Mouse (Mus musculus) CD4-positive, CD25-positive, alpha-beta regulatory T cell (primary cell): ENCODE results near the gene S100a5. TPM values are rescaled to one million over a fixed set of nuclear protein-coding genes. Genes with fewer than 3 reads are reported as not detected.

Experiments
- polyA plus RNA-seq: library from polyadenylated mRNA; unstranded; fragments of 100-300 nt; shearing (Covaris generic); gene quantifications from one replicate; pipeline ENCODE4 v1.2.1, GENCODE M21; 2017

The S100a5 gene
- polyA plus RNA-seq, result not detected

DNA sequence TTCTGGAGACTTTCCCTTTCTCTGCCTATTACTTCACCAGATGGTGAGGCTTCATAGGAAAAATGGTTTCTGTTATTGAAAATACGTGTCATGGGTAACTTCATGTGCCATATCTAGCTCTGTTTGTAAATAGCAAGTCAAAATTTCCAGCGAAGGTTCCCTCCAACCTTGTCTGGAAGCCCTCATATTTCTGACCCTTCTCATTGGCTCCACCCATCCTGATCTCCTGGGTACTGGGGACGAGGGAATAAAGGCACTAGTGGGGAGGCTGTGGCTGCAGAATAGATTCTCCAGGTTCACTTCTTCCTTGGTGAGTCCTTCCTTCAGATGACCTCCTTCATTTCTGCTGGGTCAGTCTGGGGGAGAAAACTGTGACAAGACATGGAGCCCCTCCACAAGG is at the start of gene S100a5:
Gene S100a5 (plus strand): TSS at position 301 of the 400 bp plus-strand sequence.

GRCm38 (mm10) chr3:90560008-90560628 is 48.2 kb upstream of the S100a5 start, which contains the start of gene S100a3:
Gene S100a3, plus strand, starts transcription at chr3:90560578.

DNA sequence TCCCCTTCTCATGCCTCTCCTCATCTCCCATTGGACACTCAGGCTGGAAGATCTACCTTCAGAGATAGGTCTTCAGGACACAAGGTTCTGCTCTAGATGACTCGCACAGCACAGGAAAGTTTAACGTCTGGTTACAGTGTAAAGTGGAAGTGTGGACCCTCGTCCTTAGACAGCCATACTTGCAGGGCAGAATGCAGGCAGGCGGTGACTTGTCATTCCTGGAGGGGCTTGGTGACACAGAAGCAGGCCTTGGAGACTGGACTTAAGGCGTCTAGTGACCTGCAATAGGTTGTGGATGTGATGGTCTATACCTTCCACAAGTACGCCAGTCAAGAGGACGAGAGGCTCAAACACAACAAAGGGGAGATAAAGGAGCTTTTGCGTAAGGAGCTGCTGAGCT is 18.4 kb upstream of the S100a5 start, which contains the start of gene S100a2:
Gene S100a2 (plus strand): TSS at position 301 of the 400 bp plus-strand sequence.

DNA sequence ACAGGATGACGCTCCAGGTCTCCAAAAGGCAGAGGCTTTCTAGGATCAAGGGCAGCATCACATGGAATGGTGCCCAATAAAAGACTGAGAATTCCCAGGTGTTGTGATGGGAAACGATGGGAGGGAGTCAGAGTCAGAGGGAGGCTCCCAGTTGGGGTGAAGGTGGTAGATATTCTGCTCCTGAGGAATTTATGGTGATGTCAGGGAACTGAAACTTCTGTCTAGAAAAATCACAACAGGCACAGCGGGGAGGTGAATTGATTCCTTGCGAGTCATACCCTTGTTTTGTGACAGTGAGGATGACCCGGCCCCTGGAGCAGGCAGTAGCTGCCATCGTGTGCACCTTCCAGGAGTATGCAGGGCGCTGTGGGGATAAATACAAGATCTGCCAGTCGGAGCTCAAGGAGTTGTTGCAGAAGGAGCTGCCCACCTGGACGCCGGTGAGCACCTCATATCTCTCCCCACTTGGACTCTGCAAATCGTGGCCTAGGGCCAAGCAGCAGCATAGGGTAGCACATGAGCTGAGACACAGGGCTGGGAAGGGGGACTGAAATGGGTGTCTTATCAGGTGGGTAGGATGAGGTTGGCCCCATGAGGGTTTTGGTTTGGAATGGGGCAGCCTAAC is 6.7 kb upstream of the S100a5 start, which contains the start of gene Gm42674:
Gene Gm42674 (plus strand): TSS at position 419 of the 625 bp plus-strand sequence.

DNA sequence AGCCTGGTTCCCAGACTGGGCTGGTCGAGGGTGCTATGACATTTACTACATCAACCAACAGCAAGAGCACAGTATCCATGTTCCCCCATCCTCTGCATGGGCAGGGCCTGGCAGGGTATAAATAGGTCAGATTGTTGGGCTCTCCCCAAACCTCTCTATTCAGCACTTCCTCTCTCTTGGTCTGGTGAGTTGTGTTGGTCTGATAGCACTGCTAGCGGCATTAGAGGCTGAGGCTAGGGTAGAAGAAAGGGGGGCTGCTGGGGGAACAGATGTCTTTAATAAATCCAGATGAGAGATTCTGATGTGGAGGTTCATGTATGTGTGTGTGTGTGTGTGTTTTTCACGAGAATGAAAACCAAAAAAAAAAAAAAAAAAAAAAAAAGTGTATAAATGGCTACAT is 4.7 kb upstream of the S100a5 start, which contains the start of gene S100a4:
Gene S100a4 (plus strand): TSS at position 149 of the 400 bp plus-strand sequence.

DNA sequence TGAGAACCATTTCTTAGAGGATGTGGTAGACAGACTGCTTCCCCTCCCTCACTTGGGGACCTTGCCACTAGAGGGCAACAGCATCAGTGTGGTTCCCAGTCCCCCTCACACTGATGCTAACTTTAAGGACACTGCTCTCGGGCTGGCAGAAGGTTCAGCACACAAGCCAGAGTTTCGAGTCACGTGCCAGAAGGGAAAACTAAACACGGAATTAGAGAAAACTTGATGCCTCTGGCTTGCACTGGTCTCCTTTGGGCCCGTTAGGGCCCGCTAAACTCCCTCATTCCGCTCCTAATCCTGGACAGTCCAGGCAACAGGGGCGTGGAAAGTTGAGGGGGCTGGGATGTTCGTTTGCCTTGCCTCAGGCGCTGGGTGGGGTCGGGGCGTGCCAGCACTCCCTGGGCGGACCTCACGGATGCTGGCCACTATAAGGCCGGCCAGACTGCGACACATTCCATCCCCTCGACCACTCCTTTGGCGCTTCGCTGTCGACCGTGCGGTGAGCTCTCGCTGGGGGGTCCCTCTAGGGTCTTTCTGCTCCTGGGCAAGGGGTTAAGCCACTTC is 4.5 kb downstream of the S100a5 start, which contains the start of gene S100a6:
Gene S100a6 (plus strand): TSS at position 155 of the 564 bp plus-strand sequence.

DNA sequence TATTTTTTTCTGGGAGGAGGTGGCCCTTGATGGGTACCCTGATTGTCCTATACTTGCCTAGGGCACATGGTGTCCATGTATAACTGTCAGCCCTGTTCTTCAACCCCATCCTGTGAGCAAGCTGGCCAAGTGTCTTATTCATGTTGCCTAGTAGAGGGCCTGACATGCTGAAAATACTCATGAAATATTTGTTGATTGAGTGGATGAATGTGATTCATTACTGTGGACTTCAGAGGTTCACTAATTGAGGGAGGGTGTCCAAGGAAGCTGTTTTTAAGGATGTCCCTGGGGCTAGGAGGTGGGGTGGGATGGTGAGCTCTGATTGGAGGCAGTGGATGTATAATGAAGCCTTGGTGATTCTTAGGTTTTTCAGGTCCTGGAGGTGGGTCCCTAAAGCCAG is 45.4 kb downstream of the S100a5 start, which contains the start of gene S100a7a:
Gene S100a7a (plus strand): TSS at position 301 of the 400 bp plus-strand sequence.

Other genes starting within 250 kb of the S100a5 start
- 0.49 TPM for gene Slc27a3, start 218.6 kb upstream of the S100a5 start, polyA plus RNA-seq
- gene Ints3, start 174.9 kb upstream of the S100a5 start, polyA plus RNA-seq, result 34.7 TPM
- not detected for gene Npr1, start 142.7 kb upstream of the S100a5 start, polyA plus RNA-seq
- 102 TPM for gene Ilf2, start 132.4 kb upstream of the S100a5 start, polyA plus RNA-seq
- gene Snapin, start 117.5 kb upstream of the S100a5 start, polyA plus RNA-seq, result 107 TPM
- gene Chtop, start 99.0 kb upstream of the S100a5 start, polyA plus RNA-seq, result 166 TPM
- 3.4 TPM for gene S100a1, start 94.1 kb upstream of the S100a5 start, polyA plus RNA-seq
- gene S100a13, start 94.1 kb upstream of the S100a5 start, polyA plus RNA-seq, result 133 TPM
- not detected for gene S100a14, start 81.7 kb upstream of the S100a5 start, polyA plus RNA-seq
- 0.30 TPM for gene S100a16, start 71.3 kb upstream of the S100a5 start, polyA plus RNA-seq
- gene S100a3, start 47.9 kb upstream of the S100a5 start, polyA plus RNA-seq, result 1.3 TPM
- gene S100a2, start 18.3 kb upstream of the S100a5 start, polyA plus RNA-seq, result 0.85 TPM
- not detected for gene Gm42674, start 6.6 kb upstream of the S100a5 start, polyA plus RNA-seq
- 89.2 TPM for gene S100a4, start 4.8 kb upstream of the S100a5 start, polyA plus RNA-seq
- 126 TPM for gene S100a6, start 4.4 kb downstream of the S100a5 start, polyA plus RNA-seq
- not detected for gene S100a7a, start 45.5 kb downstream of the S100a5 start, polyA plus RNA-seq
- gene S100a8, start 60.5 kb downstream of the S100a5 start, polyA plus RNA-seq, result not detected
- not detected for gene S100a9, start 87.2 kb downstream of the S100a5 start, polyA plus RNA-seq
- not detected for gene Pglyrp4, start 118.4 kb downstream of the S100a5 start, polyA plus RNA-seq
- gene Gm5849, start 169.4 kb downstream of the S100a5 start, polyA plus RNA-seq, result not detected